Comparison of ENCODE assay signal across 18 mouse cellular contexts in genomic region chr3:116030152-116030788, GRCm38 (mm10). TPM values are rescaled to one million over a fixed set of nuclear protein-coding genes. Genes with fewer than 3 reads are reported as not detected.
A peak's percentile ranks its signal among the peaks of the same experiment; 100 is the strongest.
DNase-seq lines count a peak whose midpoint lies in the region; ATAC-seq and TF ChIP-seq lines count a peak whose summit lies in the region.
"Had no signal": no experiment of that assay in that cellular context is flagged by ENCODE, and none has a peak within 500 bp of the region (broad histone marks: within the 10 kb centered on the region; RNA-seq: fewer than 3 reads in every experiment).

No protein-coding gene starts in this region.

- peaks cover 3% of the 10 kb centered on the region; the same call in 1 of the 2 replicates for H3K36me3 ChIP-seq in hindbrain, postnatal 0 days (ENCODE audit: insufficient read depth, low read length)
- H3K36me3 ChIP-seq in hindbrain, embryonic 14.5 days (replicated peaks; ENCODE audit: control insufficient read depth, insufficient read depth) = peaks cover 27% of the 10 kb centered on the region
- no peaks in the 10 kb centered on the region; the same call in 1 of the 2 replicates for H3K36me3 ChIP-seq in midbrain, embryonic 16.5 days (ENCODE audit: control insufficient read depth, insufficient read depth, low read length)
- H3K36me3 ChIP-seq in midbrain, embryonic 11.5 days (ENCODE audit: control insufficient read depth, insufficient read depth, low read length) = no peaks in the 10 kb centered on the region
- peaks cover 12% of the 10 kb centered on the region for H3K36me3 ChIP-seq in neural tube, embryonic 15.5 days
- H3K36me3 ChIP-seq: intestine, embryonic 15.5 days had no signal

- H3K27me3 ChIP-seq in hindbrain, postnatal 0 days (ENCODE audit: insufficient read depth, low read length) = no peaks in the 10 kb centered on the region
- no peaks in the 10 kb centered on the region for H3K27me3 ChIP-seq in hindbrain, embryonic 14.5 days (ENCODE audit: control insufficient read depth, insufficient read depth, low read length)
- H3K27me3 ChIP-seq in midbrain, embryonic 16.5 days (ENCODE audit: control insufficient read depth, insufficient read depth, low read depth, low read length) = no peaks in the 10 kb centered on the region
- H3K27me3 ChIP-seq in midbrain, embryonic 11.5 days (ENCODE audit: control insufficient read depth, insufficient read depth, low read length) = no peaks in the 10 kb centered on the region
- no peaks in the 10 kb centered on the region for H3K27me3 ChIP-seq in neural tube, embryonic 15.5 days (replicated peaks)
- H3K27me3 ChIP-seq: embryonic facial prominence, embryonic 12.5 days; intestine, embryonic 15.5 days; limb, embryonic 15.5 days had no signal

- peak; percentile 9 for DNase-seq in cerebellum, adult 9-10 months
- DNase-seq in cerebellum, adult 9-11 months = no peak
- peak; percentile 42 for DNase-seq in hindbrain, postnatal 0 days (ENCODE audit: low spot score)
- no peak for DNase-seq in hindbrain, embryonic 14.5 days (ENCODE audit: low spot score)
- DNase-seq in midbrain, embryonic 11.5 days (ENCODE audit: low spot score, missing footprints) = no peak
- DNase-seq in adrenal gland, postnatal 25 days = no peak
- DNase-seq: cerebellum, postnatal 36 days; heart, postnatal 10 days; lung, adult 18-20 months; right cerebral cortex, postnatal 14 days; thymus, postnatal 36 days had no signal

- H3K27ac ChIP-seq in hindbrain, postnatal 0 days = peak overlapping the region; percentile 26; the same call in 1 of the 2 replicates
- no peak overlapping the region for H3K27ac ChIP-seq in hindbrain, embryonic 14.5 days
- H3K27ac ChIP-seq in midbrain, embryonic 16.5 days (ENCODE audit: low read length) = no peak overlapping the region
- H3K27ac ChIP-seq in midbrain, embryonic 11.5 days (ENCODE audit: low read depth, low read length) = no peak overlapping the region
- no peak overlapping the region for H3K27ac ChIP-seq in neural tube, embryonic 15.5 days (replicated peaks)
- H3K27ac ChIP-seq: embryonic facial prominence, embryonic 12.5 days; intestine, embryonic 15.5 days; limb, embryonic 15.5 days; macrophage had no signal

- ATAC-seq in hindbrain, postnatal 0 days = peak; percentile 74
- ATAC-seq in hindbrain, embryonic 14.5 days (ENCODE audit: low FRiP score) = no peak
- peak; percentile 68 for ATAC-seq in midbrain, embryonic 16.5 days
- ATAC-seq in midbrain, embryonic 11.5 days (ENCODE audit: low FRiP score) = no peak
- peak; percentile 70; the same call in 1 of the 2 replicates for ATAC-seq in neural tube, embryonic 15.5 days (ENCODE audit: low FRiP score)
- ATAC-seq: activated CD4-positive, CD25-positive, alpha-beta regulatory T cell, adult 4 months; intestine, embryonic 15.5 days had no signal

- no peak overlapping the region for H3K4me2 ChIP-seq in hindbrain, postnatal 0 days (ENCODE audit: low read depth, low read length)
- H3K4me2 ChIP-seq in hindbrain, embryonic 14.5 days (replicated peaks) = no peak overlapping the region
- H3K4me2 ChIP-seq in midbrain, embryonic 16.5 days (ENCODE audit: low read length) = no peak overlapping the region
- H3K4me2 ChIP-seq in midbrain, embryonic 11.5 days = no peak overlapping the region
- H3K4me2 ChIP-seq in neural tube, embryonic 15.5 days = no peak overlapping the region
- H3K4me2 ChIP-seq: embryonic facial prominence, embryonic 12.5 days; intestine, embryonic 15.5 days; limb, embryonic 15.5 days had no signal

- WGBS in hindbrain, postnatal 0 days = 67% methylated on average over 11 of the region's 11 CpGs
- 70% methylated on average over 11 of the region's 11 CpGs for WGBS in hindbrain, embryonic 14.5 days
- WGBS in midbrain, embryonic 16.5 days = 70% methylated on average over 11 of the region's 11 CpGs
- 80% methylated on average over 11 of the region's 11 CpGs for whole genome bisulfite sequencing in midbrain, embryonic 11.5 days
- WGBS in neural tube, embryonic 15.5 days = 70% methylated on average over 11 of the region's 11 CpGs

- H3K9ac ChIP-seq in hindbrain, postnatal 0 days (replicated peaks; ENCODE audit: low read length) = no peak overlapping the region
- no peak overlapping the region for H3K9ac ChIP-seq in hindbrain, embryonic 14.5 days
- no peak overlapping the region for H3K9ac ChIP-seq in midbrain, embryonic 16.5 days (ENCODE audit: low read depth, low read length)
- no peak overlapping the region for H3K9ac ChIP-seq in midbrain, embryonic 11.5 days (ENCODE audit: low read length)
- no peak overlapping the region for H3K9ac ChIP-seq in neural tube, embryonic 15.5 days (replicated peaks)
- H3K9ac ChIP-seq: embryonic facial prominence, embryonic 12.5 days; intestine, embryonic 15.5 days; limb, embryonic 15.5 days had no signal

- no peak overlapping the region for H3K4me3 ChIP-seq in hindbrain, postnatal 0 days (ENCODE audit: low read length)
- no peak overlapping the region for H3K4me3 ChIP-seq in hindbrain, embryonic 14.5 days (replicated peaks; ENCODE audit: low read length)
- no peak overlapping the region for H3K4me3 ChIP-seq in midbrain, embryonic 16.5 days (ENCODE audit: low read depth, low read length)
- no peak overlapping the region for H3K4me3 ChIP-seq in midbrain, embryonic 11.5 days (ENCODE audit: low read depth, low read length)
- H3K4me3 ChIP-seq in neural tube, embryonic 15.5 days (replicated peaks) = no peak overlapping the region
- H3K4me3 ChIP-seq: embryonic facial prominence, embryonic 12.5 days; intestine, embryonic 15.5 days; limb, embryonic 15.5 days had no signal

- H3K4me1 ChIP-seq in hindbrain, postnatal 0 days (ENCODE audit: insufficient read depth, low read length) = no peaks in the 10 kb centered on the region
- H3K4me1 ChIP-seq in hindbrain, embryonic 14.5 days (replicated peaks; ENCODE audit: control insufficient read depth, insufficient read depth, low read length) = no peaks in the 10 kb centered on the region
- H3K4me1 ChIP-seq in midbrain, embryonic 16.5 days (ENCODE audit: control insufficient read depth, insufficient read depth, low read length) = no peaks in the 10 kb centered on the region
- H3K4me1 ChIP-seq in midbrain, embryonic 11.5 days (ENCODE audit: control insufficient read depth, insufficient read depth, low read length) = no peaks in the 10 kb centered on the region
- peaks cover 5% of the 10 kb centered on the region; the same call in 1 of the 2 replicates for H3K4me1 ChIP-seq in neural tube, embryonic 15.5 days
- H3K4me1 ChIP-seq: embryonic facial prominence, embryonic 12.5 days; intestine, embryonic 15.5 days; limb, embryonic 15.5 days had no signal

- H3K9me3 ChIP-seq in hindbrain, postnatal 0 days (ENCODE audit: low read length) = no peaks in the 10 kb centered on the region
- no peaks in the 10 kb centered on the region for H3K9me3 ChIP-seq in hindbrain, embryonic 14.5 days (ENCODE audit: control insufficient read depth, low read length)
- no peaks in the 10 kb centered on the region for H3K9me3 ChIP-seq in midbrain, embryonic 16.5 days (replicated peaks; ENCODE audit: control insufficient read depth, low read length, poor library complexity, severe bottlenecking)
- no peaks in the 10 kb centered on the region for H3K9me3 ChIP-seq in midbrain, embryonic 11.5 days (ENCODE audit: control insufficient read depth, low read length)
- no peaks in the 10 kb centered on the region for H3K9me3 ChIP-seq in neural tube, embryonic 15.5 days (replicated peaks)
- H3K9me3 ChIP-seq: embryonic facial prominence, embryonic 12.5 days; intestine, embryonic 15.5 days; limb, embryonic 15.5 days had no signal

- no peak for TF ChIP-seq CTCF in hindbrain, postnatal 0 days (IDR thresholded peaks at IDR 0.05; ENCODE audit: low read depth)

RNA-seq across cellular contexts. Expression of gene Extl2, which starts 23.0 kb away (rescaled TPM):
- total RNA-seq in hindbrain, postnatal 0 days (2014; rRNA removed) = 41.2 and 44.0 TPM in 2 replicates
- 44.8 and 47.0 TPM in 2 replicates for polyA plus RNA-seq in hindbrain, postnatal 0 days (2015; fragmentation: Nextera tagmentation; extraction: Ambion mirVana)
- polyA plus RNA-seq in hindbrain, embryonic 14.5 days (2014; fragmentation: Nextera tagmentation; extraction: Ambion mirVana) = 43.7 and 48.0 TPM in 2 replicates
- 30.0 and 30.1 TPM in 2 replicates for polyA plus RNA-seq in midbrain, embryonic 16.5 days (2015; fragmentation: Nextera tagmentation; extraction: Ambion mirVana)
- 27.3 and 28.1 TPM in 2 replicates for polyA plus RNA-seq in midbrain, embryonic 11.5 days (2014; fragmentation: Nextera tagmentation; extraction: Ambion mirVana)
- 39.8 and 41.6 TPM in 2 replicates for polyA plus RNA-seq in neural tube, embryonic 15.5 days (2015; fragmentation: Nextera tagmentation; extraction: Ambion mirVana)
- total RNA-seq in adrenal gland, postnatal 25 days (2021) = 25.1 and 26.4 TPM in 2 replicates

RNA-seq across cellular contexts. Expression of gene Slc30a7, which starts 23.1 kb away (rescaled TPM):
- total RNA-seq in hindbrain, postnatal 0 days (2014; rRNA removed) = 20.4 and 21.8 TPM in 2 replicates
- polyA plus RNA-seq in hindbrain, postnatal 0 days (2015; fragmentation: Nextera tagmentation; extraction: Ambion mirVana) = 10.1 and 12.6 TPM in 2 replicates
- 19.5 and 22.5 TPM in 2 replicates for polyA plus RNA-seq in hindbrain, embryonic 14.5 days (2014; fragmentation: Nextera tagmentation; extraction: Ambion mirVana)
- 14.2 and 19.5 TPM in 2 replicates for polyA plus RNA-seq in midbrain, embryonic 16.5 days (2015; fragmentation: Nextera tagmentation; extraction: Ambion mirVana)
- 25.4 and 29.3 TPM in 2 replicates for polyA plus RNA-seq in midbrain, embryonic 11.5 days (2014; fragmentation: Nextera tagmentation; extraction: Ambion mirVana)
- polyA plus RNA-seq in neural tube, embryonic 15.5 days (2015; fragmentation: Nextera tagmentation; extraction: Ambion mirVana) = 14.6 and 18.7 TPM in 2 replicates
- 26.2 and 42.6 TPM in 2 replicates for total RNA-seq in adrenal gland, postnatal 25 days (2021)

Comparison
In these comparisons a context has a peak if more than half of its experiments do, and no peak if none do; other contexts are left out.
1. DNase-seq: peak in cerebellum, adult 9-10 months (single experiment) and hindbrain, postnatal 0 days (single experiment); none in cerebellum, adult 9-11 months (single experiment), hindbrain, embryonic 14.5 days (single experiment), midbrain, embryonic 11.5 days (single experiment) and adrenal gland, postnatal 25 days (single experiment).
2. ATAC-seq: peak in hindbrain, postnatal 0 days (single experiment), midbrain, embryonic 16.5 days (single experiment) and neural tube, embryonic 15.5 days (single experiment); none in hindbrain, embryonic 14.5 days (single experiment) and midbrain, embryonic 11.5 days (single experiment).